In the genomic region with DNA sequence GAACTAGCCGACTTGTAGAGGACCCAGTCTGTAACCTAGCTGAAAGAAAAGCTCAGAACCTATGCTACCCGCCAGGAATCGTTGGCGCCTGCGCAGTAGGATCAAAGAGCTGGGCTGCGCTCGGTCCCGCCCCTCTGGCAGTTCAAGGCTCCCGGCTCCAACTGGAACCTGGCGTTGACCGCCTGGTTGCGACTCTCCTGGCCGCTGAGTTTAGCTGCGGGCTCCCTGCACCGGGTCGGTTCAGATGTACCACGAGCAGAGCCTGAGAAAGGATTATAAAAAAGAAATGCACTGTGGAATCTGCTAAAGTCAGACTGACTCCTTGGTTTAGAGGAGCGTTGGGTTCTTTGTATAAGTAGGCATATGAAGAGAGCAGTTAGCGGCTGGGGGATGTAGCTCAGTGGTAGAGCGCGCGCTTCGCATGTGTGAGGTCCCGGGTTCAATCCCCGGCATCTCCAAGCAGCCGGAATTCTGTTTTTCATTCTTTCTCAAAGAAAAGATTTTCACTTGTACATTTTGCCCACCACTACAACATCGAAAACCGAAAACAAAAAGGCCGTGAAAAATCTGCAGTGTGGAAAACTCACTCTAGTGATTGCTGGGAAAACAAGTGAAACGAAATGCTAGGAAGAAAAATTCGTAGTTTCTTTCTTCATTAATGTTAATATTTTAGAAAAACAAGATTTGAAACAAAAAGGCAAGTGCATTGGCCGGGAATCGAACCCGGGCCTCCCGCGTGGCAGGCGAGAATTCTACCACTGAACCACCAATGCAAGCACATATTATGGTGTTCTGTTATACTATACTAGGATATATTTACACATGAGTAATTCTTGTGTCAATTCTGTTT, we compare ENCODE assay signal across 8 mouse cellular contexts. TPM values are rescaled to one million over a fixed set of nuclear protein-coding genes. Genes with fewer than 3 reads are reported as not detected.
A peak's percentile ranks its signal among the peaks of the same experiment; 100 is the strongest.
DNase-seq lines count a peak whose midpoint lies in the region; ATAC-seq lines count a peak whose summit lies in the region.

No protein-coding gene starts in this region.

- peak overlapping the region; percentile 53 for H3K4me2 ChIP-seq in hindbrain, embryonic 13.5 days

- WGBS in hindbrain, embryonic 13.5 days: under 1% methylated on average over 37 of the region's 37 CpGs

- no peaks in the 10 kb centered on the region for H3K36me3 ChIP-seq in hindbrain, embryonic 13.5 days

- peak; percentile 99 for ATAC-seq in hindbrain, embryonic 13.5 days (ENCODE audit: low FRiP score)

- peak overlapping the region; percentile 63 for H3K4me3 ChIP-seq in hindbrain, embryonic 13.5 days

- peak overlapping the region; percentile 75 for H3K9ac ChIP-seq in hindbrain, embryonic 13.5 days

- H3K27me3 ChIP-seq in hindbrain, embryonic 13.5 days: no peaks in the 10 kb centered on the region

- peak; percentile 93 for DNase-seq in NIH3T3 (ENCODE audit: low read depth)
- DNase-seq in cerebellum, postnatal 10 days: peak; percentile 97 to 98
- DNase-seq in frontal cortex, postnatal 14 days (ENCODE audit: low spot score in 2 of 2): peak; percentile 87 to 95
- peak; percentile 93 to 96 for DNase-seq in layer of hippocampus, postnatal 25 days (ENCODE audit: extremely low spot score in 1 of 2, low spot score in 1 of 2)
- DNase-seq in lung, postnatal 25 days (ENCODE audit: low spot score): peak; percentile 95
- DNase-seq in retina, embryonic 14.5 days (ENCODE audit: low spot score): peak; percentile 92
- DNase-seq in thymus, postnatal 4 days: peak; percentile 97

- peak overlapping the region; percentile 90 for H3K27ac ChIP-seq in hindbrain, embryonic 13.5 days

- peaks cover 9% of the 10 kb centered on the region for H3K4me1 ChIP-seq in hindbrain, embryonic 13.5 days (replicated peaks)

- H3K9me3 ChIP-seq in hindbrain, embryonic 13.5 days: no peaks in the 10 kb centered on the region

RNA-seq across cellular contexts. Expression of a gene that starts 55.5 kb away (rescaled TPM):
- 15.3 and 16.5 TPM in 2 replicates for polyA plus RNA-seq in hindbrain, embryonic 13.5 days (2015; fragmentation: Nextera tagmentation; extraction: Ambion mirVana)
- 100 to 1,000 TPM; 135 to 138 TPM for total RNA-seq in layer of hippocampus, postnatal 25 days (2021)

RNA-seq across cellular contexts. Expression of a gene that starts 58.1 kb away (rescaled TPM):
- polyA plus RNA-seq in hindbrain, embryonic 13.5 days (2015; fragmentation: Nextera tagmentation; extraction: Ambion mirVana): 25.7 and 28.6 TPM in 2 replicates
- total RNA-seq in layer of hippocampus, postnatal 25 days (2021): 10 to 100 TPM; 51.6 to 55.1 TPM

Comparison
In these comparisons a context has a peak if more than half of its experiments do, and no peak if none do; other contexts are left out.
1. Peak in every context shown above with its lines: DNase-seq, ATAC-seq, H3K4me3 ChIP-seq and H3K27ac ChIP-seq.